Mouse (Mus musculus) lung, adult 2 months (tissue): ENCODE data around the gene Rnf187. TPM values are rescaled to one million over a fixed set of nuclear protein-coding genes. Genes with fewer than 3 reads are reported as not detected.

Experiments
- DNase-seq: peaks from one replicate; pipeline ENCODE4 v3.0.0; 2022
- H3K4me1 ChIP-seq: fragments of 200-500 bp; 2 replicates; pipeline ENCODE4 v1.6.1; 2011; ENCODE audit warnings: low read length; ENCODE audit not compliant: control insufficient read depth, insufficient read depth
- H3K4me3 ChIP-seq: fragments of 200-500 bp; replicated peaks from 2 replicates; pipeline ENCODE3; 2011; ENCODE audit warnings: low read depth, mild to moderate bottlenecking, control low read depth, low read length; ENCODE audit errors: extremely low read depth
- CTCF ChIP-seq: fragments of 200-500 bp; IDR thresholded peaks from 2 replicates; pipeline ENCODE4 v1.5.1; 2011; ENCODE audit warnings: mild to moderate bottlenecking, low read length, control low read depth; ENCODE audit not compliant: insufficient read depth
- POLR2A ChIP-seq: fragments of 200-500 bp; IDR thresholded peaks from 2 replicates; pipeline ENCODE4 v1.6.1; 2011; ENCODE audit warnings: low read depth, mild to moderate bottlenecking, control low read depth, low read length, borderline replicate concordance; ENCODE audit errors: extremely low read depth
- WGBS: fragments of 180-500 bp; shearing (Covaris S2); methylation state at CpG from one replicate; pipeline ENCODE4 v1.1.7; 2018; 5-methylcytosine and 5-hydroxymethylcytosine counted together
- polyA plus RNA-seq: library from polyadenylated mRNA; depleted of rRNA; stranded (reverse); fragments of >200 nt; gene quantifications from 2 replicates; pipeline ENCODE4 v1.2.3, GENCODE M21; 2012; rRNA removed

The Rnf187 gene
- polyA plus RNA-seq = 190 and 269 TPM in 2 replicates

DNA sequence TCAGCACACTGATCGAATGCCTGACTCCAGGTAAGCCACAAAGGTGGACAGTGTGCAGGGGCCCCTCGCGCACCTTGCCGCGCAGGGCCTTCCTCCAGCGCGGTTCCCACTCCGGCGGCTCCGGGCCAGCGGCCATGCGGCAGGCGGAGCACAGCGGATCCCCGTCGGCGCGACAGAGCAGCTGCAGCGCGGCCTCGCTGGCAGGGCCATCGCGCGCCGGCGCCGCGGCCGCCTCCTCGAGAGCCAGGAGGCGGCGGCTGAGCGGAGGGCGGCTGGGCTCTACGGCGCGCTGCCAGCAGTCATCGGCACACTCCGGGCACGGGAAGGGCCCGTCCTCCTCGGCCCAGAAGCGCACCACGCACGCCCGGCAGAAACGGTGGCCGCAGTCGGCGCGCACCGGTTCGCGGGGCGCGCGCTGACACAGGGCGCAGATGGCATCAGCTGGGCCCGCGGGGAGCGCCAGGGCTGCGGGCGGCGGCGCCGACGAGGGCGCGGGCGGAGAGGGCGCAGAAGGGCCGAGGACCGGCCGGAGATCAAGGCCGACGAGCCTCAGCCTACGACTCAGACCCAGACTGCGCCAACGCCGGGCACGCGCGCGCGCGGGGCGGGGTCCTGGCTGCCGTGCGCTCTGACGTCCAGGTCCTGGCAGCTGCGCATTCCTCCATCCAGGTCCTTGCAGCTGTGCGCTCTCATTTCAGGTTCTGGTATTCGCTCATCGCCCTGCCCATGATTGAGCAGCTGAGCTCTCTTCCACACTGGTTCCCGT is at the start of gene Rnf187:
Gene Rnf187, minus strand, starts transcription at position 595 of the 766 bp plus-strand sequence.
- WGBS = under 1% methylated on average over 94 of the region's 95 CpGs
- no peak for TF ChIP-seq CTCF
- peak; percentile 94 for TF ChIP-seq POLR2A

GRCm38 (mm10) chr11:58985299-58985917 is 46.7 kb upstream of the Rnf187 start:
- TF ChIP-seq CTCF = no peak
- no peak for TF ChIP-seq POLR2A
- H3K4me3 ChIP-seq = no peak overlapping the region
- 73% methylated on average over 3 of the region's 3 CpGs for WGBS
- DNase-seq = no peak
- H3K4me1 ChIP-seq = peaks cover 10% of the 10 kb centered on the region

More for the DNA sequence above, at the start of gene Rnf187:
- DNase-seq = peak; percentile 90
- H3K4me3 ChIP-seq = peak within 1 kb of the TSS; percentile 85
- H3K4me1 ChIP-seq = peaks cover 8% of the 10 kb centered on the region

DNA sequence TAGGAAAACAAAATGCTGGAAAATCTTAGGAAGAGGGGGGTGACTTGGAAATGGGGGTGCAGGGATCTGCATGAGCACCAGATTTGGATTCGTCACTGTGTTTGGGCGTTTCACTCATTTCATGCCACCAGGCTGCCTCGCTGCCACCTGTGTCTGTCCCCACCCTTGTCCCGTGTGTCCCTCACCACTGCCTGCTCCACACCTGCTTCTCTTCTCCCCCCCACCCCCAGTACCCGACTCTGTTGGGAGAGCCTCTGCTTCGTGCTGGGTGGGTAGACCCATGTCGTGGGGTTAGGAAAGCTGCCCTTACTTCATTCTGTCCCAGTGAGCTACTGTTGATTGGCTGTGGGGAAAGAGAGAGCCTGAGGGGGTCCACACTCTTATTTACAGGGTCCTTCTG is 45.9 kb upstream of the Rnf187 start:
- DNase-seq = no peak
- WGBS = 92% methylated on average over 7 of the region's 7 CpGs
- peaks cover 13% of the 10 kb centered on the region for H3K4me1 ChIP-seq
- no peak overlapping the region for H3K4me3 ChIP-seq
- TF ChIP-seq POLR2A = no peak

GRCm38 (mm10) chr11:58983691-58984341 is 45.1 kb upstream of the Rnf187 start:
- DNase-seq = no peak
- WGBS = 75% methylated on average over 6 of the region's 6 CpGs
- peaks cover 17% of the 10 kb centered on the region for H3K4me1 ChIP-seq
- H3K4me3 ChIP-seq = no peak overlapping the region
- TF ChIP-seq CTCF (no peak), POLR2A (no peak)

GRCm38 (mm10) chr11:58982471-58983097 is 43.9 kb upstream of the Rnf187 start:
- WGBS = 82% methylated on average over 18 of the region's 18 CpGs
- DNase-seq = no peak
- Histone ChIP-seq H3K4me3 (no peak overlapping the region), H3K4me1 (peaks cover 17% of the 10 kb centered on the region)
- TF ChIP-seq POLR2A (no peak), CTCF (no peak)

GRCm38 (mm10) chr11:58981541-58982447 is 43.1 kb upstream of the Rnf187 start:
- Histone ChIP-seq H3K4me1 (peaks cover 17% of the 10 kb centered on the region), H3K4me3 (no peak overlapping the region)
- no peak for TF ChIP-seq POLR2A
- peak; percentile 60 for TF ChIP-seq CTCF
- peak; percentile 39 for DNase-seq
- WGBS = 43% methylated on average over 14 of the region's 14 CpGs

- peaks cover 17% of the 10 kb centered on the region for H3K4me1 ChIP-seq
- WGBS = 44% methylated on average over 5 of the region's 5 CpGs
- H3K4me3 ChIP-seq = no peak overlapping the region
- TF ChIP-seq CTCF (no peak), POLR2A (no peak)
- DNase-seq = no peak
These were observed 41.8 kb upstream of the Rnf187 start for GRCm38 (mm10) chr11:58980381-58980990.

- Histone ChIP-seq H3K4me3 (peak overlapping the region; percentile 57), H3K4me1 (peaks cover 17% of the 10 kb centered on the region)
- 35% methylated on average over 7 of the region's 7 CpGs for WGBS
- DNase-seq = no peak
- TF ChIP-seq POLR2A = no peak
- no peak for TF ChIP-seq CTCF
These were observed 40.9 kb upstream of the Rnf187 start for GRCm38 (mm10) chr11:58979661-58980060.
